In the genomic region with DNA sequence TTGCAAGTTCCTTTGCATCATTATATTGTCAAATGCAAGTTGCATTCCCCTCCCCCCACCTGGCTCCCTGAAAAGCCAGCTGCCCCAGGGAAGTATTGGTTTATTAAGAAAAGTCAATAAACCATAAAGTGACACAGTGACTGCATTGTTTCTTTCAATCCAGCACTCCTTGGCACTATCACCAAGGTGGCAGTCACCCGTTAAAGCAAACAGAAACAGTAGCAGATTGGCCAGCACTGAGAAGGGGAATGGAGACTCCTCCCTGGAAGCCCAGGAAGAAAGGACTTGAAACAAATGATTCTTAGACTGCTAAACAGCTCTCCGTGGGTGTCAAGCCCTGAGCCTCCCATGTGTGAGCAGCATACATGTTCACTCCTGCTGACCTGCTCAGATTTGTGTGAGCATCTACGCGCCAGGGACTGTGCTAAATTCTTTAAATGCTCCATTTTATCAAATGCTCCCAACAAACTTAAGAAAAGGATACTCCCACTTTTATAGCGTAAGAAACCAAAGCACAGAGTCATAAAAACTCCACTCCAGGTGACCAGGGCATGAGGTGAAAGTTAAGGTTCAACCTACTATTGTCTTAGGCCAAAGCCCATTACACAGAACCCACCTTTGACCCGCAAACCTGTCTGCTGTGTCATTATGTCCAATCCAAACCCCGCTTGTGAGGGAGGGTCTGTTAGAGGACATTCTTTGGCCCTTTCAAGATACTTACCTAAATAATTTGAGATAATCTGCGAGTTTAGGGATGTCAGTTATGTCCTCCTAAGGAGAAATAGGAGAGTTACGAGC, we compare ENCODE assay signal across 25 mouse cellular contexts. TPM values are rescaled to one million over a fixed set of nuclear protein-coding genes. Genes with fewer than 3 reads are reported as not detected.
DNase-seq lines count a peak whose midpoint lies in the region; ATAC-seq and TF ChIP-seq lines count a peak whose summit lies in the region.
"Had no signal": no experiment of that assay in that cellular context is flagged by ENCODE, and none has a peak within 500 bp of the region (broad histone marks: within the 10 kb centered on the region; RNA-seq: fewer than 3 reads in every experiment).

No protein-coding gene starts in this region.

- WGBS in kidney, embryonic 14.5 days = 54% methylated on average over 9 of the region's 9 CpGs
- WGBS in lung, adult 2 months = 74% methylated on average over 9 of the region's 9 CpGs
- WGBS in stomach, postnatal 0 days = 53% methylated on average over 9 of the region's 9 CpGs

- H3K4me1 ChIP-seq in kidney, embryonic 14.5 days (ENCODE audit: control insufficient read depth, insufficient read depth, low read length) = no peaks in the 10 kb centered on the region
- H3K4me1 ChIP-seq in lung, adult 2 months (ENCODE audit: control insufficient read depth, insufficient read depth, low read length) = no peaks in the 10 kb centered on the region
- H3K4me1 ChIP-seq in stomach, postnatal 0 days (replicated peaks; ENCODE audit: control insufficient read depth, insufficient read depth) = no peaks in the 10 kb centered on the region
- H3K4me1 ChIP-seq: embryonic facial prominence, embryonic 15.5 days; liver, embryonic 13.5 days had no signal

- no peak overlapping the region for H3K4me2 ChIP-seq in kidney, embryonic 14.5 days (replicated peaks; ENCODE audit: low read depth, low read length)
- no peak overlapping the region for H3K4me2 ChIP-seq in stomach, postnatal 0 days (replicated peaks; ENCODE audit: low read depth)
- H3K4me2 ChIP-seq: embryonic facial prominence, embryonic 15.5 days; heart, embryonic 11.5 days; hindbrain, embryonic 12.5 days; liver, embryonic 13.5 days had no signal

- no peak for DNase-seq in kidney, postnatal 14 days
- DNase-seq in lung, postnatal 36 days = peak; percentile 9
- no peak for DNase-seq in lung, adult 2 months
- DNase-seq in kidney, postnatal 25 days = peak; percentile 31 to 51
- DNase-seq in stomach, postnatal 0 days (ENCODE audit: low spot score) = peak; percentile 85
- DNase-seq in heart, postnatal 25 days (ENCODE audit: low spot score) = no peak
- DNase-seq: adrenal gland, postnatal 25 days; cerebellum, adult 18-20 months; cerebellum, postnatal 36 days; heart, postnatal 10 days; left cerebral cortex, postnatal 4 days; liver, embryonic 13.5 days; retina, postnatal 1 day; thymus, adult 18-20 months had no signal

- intact Hi-C loops in heart, postnatal 25 days (cut with DNase I) = no loop called here

- no peaks in the 10 kb centered on the region for H3K36me3 ChIP-seq in kidney, embryonic 14.5 days (ENCODE audit: control insufficient read depth, insufficient read depth, low read length)
- H3K36me3 ChIP-seq in stomach, postnatal 0 days (ENCODE audit: control insufficient read depth, insufficient read depth, low read length) = no peaks in the 10 kb centered on the region
- H3K36me3 ChIP-seq: embryonic facial prominence, embryonic 15.5 days; hindbrain, embryonic 12.5 days; liver, embryonic 13.5 days had no signal

- no peak for TF ChIP-seq CTCF in lung, adult 2 months (IDR thresholded peaks at IDR 0.05; ENCODE audit: insufficient read depth, low read length)
- TF ChIP-seq CTCF in stomach, postnatal 0 days (IDR thresholded peaks at IDR 0.05; ENCODE audit: low read depth) = no peak

- no peaks in the 10 kb centered on the region for H3K9me3 ChIP-seq in kidney, embryonic 14.5 days (ENCODE audit: control insufficient read depth, low read length)
- no peaks in the 10 kb centered on the region for H3K9me3 ChIP-seq in stomach, postnatal 0 days (ENCODE audit: control insufficient read depth, low read length)
- H3K9me3 ChIP-seq: embryonic facial prominence, embryonic 15.5 days; hindbrain, embryonic 12.5 days; liver, embryonic 13.5 days had no signal

- peak; percentile 63; the same call in 1 of the 2 replicates for ATAC-seq in kidney, embryonic 14.5 days (ENCODE audit: low FRiP score, low TSS enrichment)
- peak; percentile 91 for ATAC-seq in stomach, postnatal 0 days (ENCODE audit: low FRiP score, low TSS enrichment)
- no peak for ATAC-seq in CD4-positive, CD25-positive, alpha-beta regulatory T cell, adult 4 months

- TF ChIP-seq POLR2A in lung, adult 2 months (IDR thresholded peaks at IDR 0.05; ENCODE audit: borderline replicate concordance, extremely low read depth, low read depth, low read length) = no peak

- TF ChIP-seq EP300 in stomach, postnatal 0 days (optimal IDR thresholded peaks at IDR 0.05) = no peak

- no peak overlapping the region; the same call in 1 of the 2 replicates for H3K27ac ChIP-seq in kidney, embryonic 14.5 days (ENCODE audit: low read depth, low read length)
- peak overlapping the region; percentile 81 for H3K27ac ChIP-seq in stomach, postnatal 0 days (replicated peaks)
- H3K27ac ChIP-seq: embryonic facial prominence, embryonic 15.5 days; hindbrain, embryonic 12.5 days; liver, embryonic 13.5 days had no signal

- H3K27me3 ChIP-seq in kidney, embryonic 14.5 days (ENCODE audit: control insufficient read depth, insufficient read depth, low read length) = no peaks in the 10 kb centered on the region
- no peaks in the 10 kb centered on the region for H3K27me3 ChIP-seq in stomach, postnatal 0 days (ENCODE audit: control insufficient read depth, insufficient read depth, low read length)
- H3K27me3 ChIP-seq: embryonic facial prominence, embryonic 15.5 days; hindbrain, embryonic 12.5 days; liver, embryonic 13.5 days had no signal

- no peak overlapping the region for H3K9ac ChIP-seq in kidney, embryonic 14.5 days (ENCODE audit: low read depth, low read length)
- no peak overlapping the region for H3K9ac ChIP-seq in stomach, postnatal 0 days (ENCODE audit: low read length)
- H3K9ac ChIP-seq: embryonic facial prominence, embryonic 15.5 days; hindbrain, embryonic 12.5 days; liver, embryonic 13.5 days had no signal

- no peak overlapping the region for H3K4me3 ChIP-seq in kidney, embryonic 14.5 days (ENCODE audit: low read length)
- H3K4me3 ChIP-seq in lung, adult 2 months (replicated peaks; ENCODE audit: extremely low read depth, low read depth, low read length) = no peak overlapping the region
- H3K4me3 ChIP-seq in stomach, postnatal 0 days (ENCODE audit: low read depth, low read length) = no peak overlapping the region
- H3K4me3 ChIP-seq: embryonic facial prominence, embryonic 15.5 days; hindbrain, embryonic 12.5 days; liver, embryonic 13.5 days had no signal

RNA-seq across cellular contexts. Expression of gene Fermt1, which starts 23.4 kb away (rescaled TPM):
- 12.4 and 15.9 TPM in 2 replicates for polyA plus RNA-seq in kidney, embryonic 14.5 days (2014; fragmentation: Nextera tagmentation; extraction: Ambion mirVana)
- polyA plus RNA-seq in lung, adult 2 months (2012; rRNA removed) = 1.6 TPM in 2 replicates
- polyA plus RNA-seq in stomach, postnatal 0 days (2015; fragmentation: Nextera tagmentation; extraction: Ambion mirVana) = 56.4 and 62.8 TPM in 2 replicates
- under 1 TPM in 1 of 2 experiments, not detected in 1; 0.22 TPM for polyA plus RNA-seq in CD4-positive, CD25-positive, alpha-beta regulatory T cell, adult 4 months (2017; shearing (Covaris generic))
- total RNA-seq in heart, postnatal 25 days (2021) = not detected
- total RNA-seq: adrenal gland, postnatal 25 days; CH12.LX; granulocyte monocyte progenitor cell, adult 5-6 weeks; heart, postnatal 10 days; left cerebral cortex, postnatal 4 days; MEL; neutrophil, adult 5-6 weeks had no signal
- polyA plus RNA-seq: midbrain, postnatal 0 days had no signal

RNA-seq across cellular contexts. Expression of gene Lrrn4, which starts 41.6 kb away (rescaled TPM):
- 0.47 and 0.55 TPM in 2 replicates for polyA plus RNA-seq in kidney, embryonic 14.5 days (2014; fragmentation: Nextera tagmentation; extraction: Ambion mirVana)
- 30.2 and 38.2 TPM in 2 replicates for polyA plus RNA-seq in lung, adult 2 months (2012; rRNA removed)
- polyA plus RNA-seq in stomach, postnatal 0 days (2015; fragmentation: Nextera tagmentation; extraction: Ambion mirVana) = 5.9 and 8.5 TPM in 2 replicates
- 1 to 10 TPM in 1 of 2 experiments, under 1 TPM in 1; 0.51 to 1.0 TPM for polyA plus RNA-seq in CD4-positive, CD25-positive, alpha-beta regulatory T cell, adult 4 months (2017; shearing (Covaris generic))
- 1 to 10 TPM; 5.5 to 8.2 TPM for total RNA-seq in heart, postnatal 25 days (2021)
- total RNA-seq: CH12.LX; gastrocnemius, adult 8-10 months; MEL had no signal

Comparison
In these comparisons a context has a peak if more than half of its experiments do, and no peak if none do; other contexts are left out.
1. DNase-seq: peak in lung, postnatal 36 days (single experiment), kidney, postnatal 25 days (2 of 2) and stomach, postnatal 0 days (single experiment); none in kidney, postnatal 14 days (single experiment), lung, adult 2 months (single experiment) and heart, postnatal 25 days (single experiment).